Mouse (Mus musculus) bone marrow macrophage, adult 2 months (primary cell): ENCODE data around the gene Gpx1.

ENCODE experiments used
- CTCF ChIP-seq: IDR thresholded peaks from 2 replicates; pipeline ENCODE4 v1.5.1; 2012; ENCODE audit warnings: low read depth, mild to moderate bottlenecking, low read length, moderate library complexity
- POLR2A ChIP-seq: IDR thresholded peaks from 2 replicates; pipeline ENCODE4 v1.6.1; 2012; ENCODE audit warnings: mild to moderate bottlenecking, low read depth, low read length, borderline replicate concordance

- TF ChIP-seq CTCF, result no peak
- TF ChIP-seq POLR2A, result no peak
Measured at GRCm38 (mm10) chr9:108301853-108302252, 36.9 kb upstream of the Gpx1 start.
